Comparison of ENCODE assay signal across 13 mouse cellular contexts in genomic region chr17:31183180-31183974, GRCm38 (mm10). TPM values are rescaled to one million over a fixed set of nuclear protein-coding genes. Genes with fewer than 3 reads are reported as not detected.
A peak's percentile ranks its signal among the peaks of the same experiment; 100 is the strongest.
DNase-seq lines count a peak whose midpoint lies in the region; ATAC-seq lines count a peak whose summit lies in the region.
"Had no signal": no experiment of that assay in that cellular context is flagged by ENCODE, and none has a peak within 500 bp of the region (broad histone marks: within the 10 kb centered on the region; RNA-seq: fewer than 3 reads in every experiment).

No protein-coding gene starts in this region.

- H3K27me3 ChIP-seq in midbrain, embryonic 13.5 days = no peaks in the 10 kb centered on the region
- no peaks in the 10 kb centered on the region for H3K27me3 ChIP-seq in hindbrain, embryonic 14.5 days (ENCODE audit: control insufficient read depth, insufficient read depth, low read length)
- H3K27me3 ChIP-seq: forebrain, embryonic 13.5 days; midbrain, embryonic 15.5 days had no signal

- H3K9me3 ChIP-seq in midbrain, embryonic 13.5 days = no peaks in the 10 kb centered on the region; the same call in 1 of the 2 replicates
- H3K9me3 ChIP-seq in hindbrain, embryonic 14.5 days (ENCODE audit: control insufficient read depth, low read length) = no peaks in the 10 kb centered on the region
- H3K9me3 ChIP-seq: forebrain, embryonic 13.5 days; midbrain, embryonic 15.5 days had no signal

- DNase-seq in left cerebral cortex, adult 18-20 months (ENCODE audit: low spot score in 2 of 2) = peak; percentile 27 to 38
- DNase-seq in left cerebral cortex, postnatal 4 days = no peak
- peak; percentile 44 for DNase-seq in ZHBTc4 (ENCODE audit: low read depth, low spot score)
- DNase-seq in large intestine, adult 2 months (ENCODE audit: low read depth, low spot score) = peak; percentile 28
- peak; percentile 15 for DNase-seq in right cerebral cortex, postnatal 14 days
- no peak for DNase-seq in hindbrain, embryonic 14.5 days (ENCODE audit: low spot score)
- no peak for DNase-seq in kidney, postnatal 36 days

- intact Hi-C loops in left cerebral cortex, postnatal 4 days (cut with DNase I) = no loop called here

- no peaks in the 10 kb centered on the region for H3K4me1 ChIP-seq in midbrain, embryonic 13.5 days (replicated peaks)
- H3K4me1 ChIP-seq in hindbrain, embryonic 14.5 days (replicated peaks; ENCODE audit: control insufficient read depth, insufficient read depth, low read length) = no peaks in the 10 kb centered on the region
- H3K4me1 ChIP-seq: forebrain, embryonic 13.5 days; midbrain, embryonic 15.5 days had no signal

- no peak for ATAC-seq in midbrain, embryonic 13.5 days
- no peak for ATAC-seq in hindbrain, embryonic 14.5 days (ENCODE audit: low FRiP score)
- ATAC-seq: forebrain, embryonic 13.5 days; midbrain, embryonic 15.5 days had no signal

- H3K4me2 ChIP-seq in midbrain, embryonic 13.5 days (replicated peaks) = no peak overlapping the region
- no peak overlapping the region for H3K4me2 ChIP-seq in hindbrain, embryonic 14.5 days (replicated peaks)
- H3K4me2 ChIP-seq: forebrain, embryonic 13.5 days; midbrain, embryonic 15.5 days had no signal

- no peaks in the 10 kb centered on the region for H3K36me3 ChIP-seq in midbrain, embryonic 13.5 days
- no peaks in the 10 kb centered on the region for H3K36me3 ChIP-seq in hindbrain, embryonic 14.5 days (replicated peaks; ENCODE audit: control insufficient read depth, insufficient read depth)
- H3K36me3 ChIP-seq: midbrain, embryonic 15.5 days had no signal

- H3K4me3 ChIP-seq in midbrain, embryonic 13.5 days (replicated peaks) = no peak overlapping the region
- H3K4me3 ChIP-seq in hindbrain, embryonic 14.5 days (replicated peaks; ENCODE audit: low read length) = no peak overlapping the region
- H3K4me3 ChIP-seq: forebrain, embryonic 13.5 days; midbrain, embryonic 15.5 days had no signal

- H3K27ac ChIP-seq in midbrain, embryonic 13.5 days = no peak overlapping the region
- no peak overlapping the region for H3K27ac ChIP-seq in hindbrain, embryonic 14.5 days
- H3K27ac ChIP-seq: forebrain, embryonic 13.5 days; midbrain, embryonic 15.5 days had no signal

- 31% methylated on average over 12 of the region's 12 CpGs for WGBS in large intestine, adult 2 months
- 74% methylated on average over 12 of the region's 12 CpGs for WGBS in midbrain, embryonic 13.5 days
- 74% methylated on average over 12 of the region's 12 CpGs for WGBS in hindbrain, embryonic 14.5 days

- H3K9ac ChIP-seq in midbrain, embryonic 13.5 days (replicated peaks) = no peak overlapping the region
- no peak overlapping the region for H3K9ac ChIP-seq in hindbrain, embryonic 14.5 days
- H3K9ac ChIP-seq: forebrain, embryonic 13.5 days; midbrain, embryonic 15.5 days had no signal

RNA-seq across cellular contexts. Expression of gene Tmprss3, which starts 15.4 kb away (rescaled TPM):
- total RNA-seq in left cerebral cortex, adult 18-20 months (2021) = under 1 TPM in 1 of 2 experiments, not detected in 1; 0.12 TPM
- total RNA-seq in left cerebral cortex, postnatal 4 days (2021) = not detected
- 0.05 TPM in 1 of 2 replicates, not detected in the other for polyA plus RNA-seq in large intestine, adult 2 months (2012; rRNA removed)
- not detected in 2 replicates for polyA plus RNA-seq in midbrain, embryonic 13.5 days (2015; fragmentation: Nextera tagmentation; extraction: Ambion mirVana)
- 0.11 TPM in 1 of 2 replicates, not detected in the other for polyA plus RNA-seq in hindbrain, embryonic 14.5 days (2014; fragmentation: Nextera tagmentation; extraction: Ambion mirVana)
- total RNA-seq: layer of hippocampus, postnatal 10 days had no signal
- polyA plus RNA-seq: C2C12; forebrain, embryonic 13.5 days; heart, embryonic 16.5 days had no signal

RNA-seq across cellular contexts. Expression of gene Tff1, which starts 18.3 kb away (rescaled TPM):
- total RNA-seq in left cerebral cortex, adult 18-20 months (2021) = not detected
- total RNA-seq in left cerebral cortex, postnatal 4 days (2021) = not detected
- polyA plus RNA-seq in large intestine, adult 2 months (2012; rRNA removed) = 0.85 and 5.4 TPM in 2 replicates
- polyA plus RNA-seq in midbrain, embryonic 13.5 days (2015; fragmentation: Nextera tagmentation; extraction: Ambion mirVana) = not detected in 2 replicates
- not detected in 2 replicates for polyA plus RNA-seq in hindbrain, embryonic 14.5 days (2014; fragmentation: Nextera tagmentation; extraction: Ambion mirVana)
- total RNA-seq: layer of hippocampus, postnatal 10 days had no signal
- polyA plus RNA-seq: C2C12; forebrain, embryonic 13.5 days; heart, embryonic 16.5 days; midbrain, embryonic 15.5 days had no signal

RNA-seq across cellular contexts. Expression of gene Ubash3a, which starts 24.3 kb away (rescaled TPM):
- not detected for total RNA-seq in left cerebral cortex, adult 18-20 months (2021)
- not detected for total RNA-seq in left cerebral cortex, postnatal 4 days (2021)
- 0.57 and 1.7 TPM in 2 replicates for polyA plus RNA-seq in large intestine, adult 2 months (2012; rRNA removed)
- polyA plus RNA-seq in midbrain, embryonic 13.5 days (2015; fragmentation: Nextera tagmentation; extraction: Ambion mirVana) = 0.12 TPM in 1 of 2 replicates, not detected in the other
- not detected in 2 replicates for polyA plus RNA-seq in hindbrain, embryonic 14.5 days (2014; fragmentation: Nextera tagmentation; extraction: Ambion mirVana)
- polyA plus RNA-seq: C2C12; midbrain, embryonic 15.5 days had no signal

RNA-seq across cellular contexts. Expression of gene Tff2, which starts 39.3 kb away (rescaled TPM):
- total RNA-seq in left cerebral cortex, adult 18-20 months (2021) = not detected
- total RNA-seq in left cerebral cortex, postnatal 4 days (2021) = not detected
- polyA plus RNA-seq in large intestine, adult 2 months (2012; rRNA removed) = 0.32 and 3.5 TPM in 2 replicates
- polyA plus RNA-seq in midbrain, embryonic 13.5 days (2015; fragmentation: Nextera tagmentation; extraction: Ambion mirVana) = not detected in 2 replicates
- not detected in 2 replicates for polyA plus RNA-seq in hindbrain, embryonic 14.5 days (2014; fragmentation: Nextera tagmentation; extraction: Ambion mirVana)
- total RNA-seq: layer of hippocampus, postnatal 10 days had no signal
- polyA plus RNA-seq: C2C12; forebrain, embryonic 13.5 days; heart, embryonic 16.5 days; midbrain, embryonic 15.5 days had no signal

RNA-seq across cellular contexts. Expression of gene Tff3, which starts 53.9 kb away (rescaled TPM):
- not detected for total RNA-seq in left cerebral cortex, adult 18-20 months (2021)
- total RNA-seq in left cerebral cortex, postnatal 4 days (2021) = not detected
- 11,983 and 17,407 TPM in 2 replicates for polyA plus RNA-seq in large intestine, adult 2 months (2012; rRNA removed)
- polyA plus RNA-seq in midbrain, embryonic 13.5 days (2015; fragmentation: Nextera tagmentation; extraction: Ambion mirVana) = 0.97 and 2.0 TPM in 2 replicates
- polyA plus RNA-seq in hindbrain, embryonic 14.5 days (2014; fragmentation: Nextera tagmentation; extraction: Ambion mirVana) = 2.9 and 4.5 TPM in 2 replicates
- total RNA-seq: layer of hippocampus, postnatal 10 days had no signal
- polyA plus RNA-seq: C2C12 had no signal

Comparison
In these comparisons a context has a peak if more than half of its experiments do, and no peak if none do; other contexts are left out.
1. DNase-seq: peak in left cerebral cortex, adult 18-20 months (2 of 2), ZHBTc4 (single experiment), large intestine, adult 2 months (single experiment) and right cerebral cortex, postnatal 14 days (single experiment); none in left cerebral cortex, postnatal 4 days (single experiment), hindbrain, embryonic 14.5 days (single experiment) and kidney, postnatal 36 days (0 of 2).